In genomic region chr3:123343690-123344089, GRCm38 (mm10) we compare ENCODE assay signal across 24 mouse cellular contexts. TPM values are rescaled to one million over a fixed set of nuclear protein-coding genes. Genes with fewer than 3 reads are reported as not detected.
DNase-seq lines count a peak whose midpoint lies in the region; ATAC-seq and TF ChIP-seq lines count a peak whose summit lies in the region.
"Had no signal": no experiment of that assay in that cellular context is flagged by ENCODE, and none has a peak within 500 bp of the region (broad histone marks: within the 10 kb centered on the region; RNA-seq: fewer than 3 reads in every experiment).

No protein-coding gene starts in this region.

- 28% methylated on average over 6 of the region's 6 CpGs for WGBS in intestine, embryonic 15.5 days
- WGBS in intestine, postnatal 0 days: 25% methylated on average over 6 of the region's 6 CpGs

- no peak overlapping the region for H3K9ac ChIP-seq in intestine, embryonic 15.5 days
- H3K9ac ChIP-seq in intestine, postnatal 0 days (ENCODE audit: low read depth, low read length): no peak overlapping the region
- H3K9ac ChIP-seq: embryonic facial prominence, embryonic 13.5 days; embryonic facial prominence, embryonic 15.5 days; forebrain, embryonic 12.5 days had no signal

- H3K4me2 ChIP-seq in intestine, embryonic 15.5 days (replicated peaks): no peak overlapping the region
- no peak overlapping the region for H3K4me2 ChIP-seq in intestine, postnatal 0 days (replicated peaks; ENCODE audit: low read depth)
- H3K4me2 ChIP-seq: embryonic facial prominence, embryonic 13.5 days; embryonic facial prominence, embryonic 15.5 days; forebrain, embryonic 12.5 days had no signal

- no peaks in the 10 kb centered on the region for H3K9me3 ChIP-seq in intestine, embryonic 15.5 days
- H3K9me3 ChIP-seq in intestine, postnatal 0 days (ENCODE audit: control insufficient read depth): no peaks in the 10 kb centered on the region
- H3K9me3 ChIP-seq: embryonic facial prominence, embryonic 13.5 days; embryonic facial prominence, embryonic 15.5 days; forebrain, embryonic 10.5 days; forebrain, embryonic 12.5 days had no signal

- peak; percentile 63 for ATAC-seq in intestine, embryonic 15.5 days
- ATAC-seq in intestine, postnatal 0 days: peak; percentile 77
- no peak for ATAC-seq in activated CD4-positive, CD25-positive, alpha-beta regulatory T cell, adult 4 months
- ATAC-seq: forebrain, embryonic 14.5 days; forebrain, embryonic 16.5 days; Patski had no signal

- no peaks in the 10 kb centered on the region for H3K27me3 ChIP-seq in intestine, embryonic 15.5 days (replicated peaks)
- H3K27me3 ChIP-seq in intestine, postnatal 0 days (replicated peaks; ENCODE audit: control insufficient read depth, insufficient read depth, low read length): no peaks in the 10 kb centered on the region
- H3K27me3 ChIP-seq: embryonic facial prominence, embryonic 13.5 days; embryonic facial prominence, embryonic 15.5 days; forebrain, embryonic 12.5 days; Patski had no signal

- H3K27ac ChIP-seq in intestine, embryonic 15.5 days: no peak overlapping the region
- H3K27ac ChIP-seq in intestine, postnatal 0 days (ENCODE audit: low read depth, low read length): peak overlapping the region; percentile 47; the same call in 1 of the 2 replicates
- H3K27ac ChIP-seq: embryonic facial prominence, embryonic 13.5 days; embryonic facial prominence, embryonic 15.5 days; forebrain, embryonic 10.5 days; forebrain, embryonic 12.5 days had no signal

- no peak for TF ChIP-seq CTCF in intestine, postnatal 0 days (IDR thresholded peaks at IDR 0.05; ENCODE audit: low read depth)

- 0 out of 2 replicates have a peak, but pooled peaks cover 8% of the 10 kb centered on the region for H3K36me3 ChIP-seq in intestine, embryonic 15.5 days
- peaks cover 45% of the 10 kb centered on the region for H3K36me3 ChIP-seq in intestine, postnatal 0 days (ENCODE audit: control insufficient read depth, insufficient read depth)
- H3K36me3 ChIP-seq: forebrain, embryonic 10.5 days; forebrain, embryonic 12.5 days had no signal

- DNase-seq in forelimb bud, embryonic 11.5 days (ENCODE audit: low read depth, low spot score): peak; percentile 12
- DNase-seq in lung, postnatal 36 days: no peak
- DNase-seq in spleen, adult 12 weeks (ENCODE audit: low spot score): no peak
- DNase-seq: adrenal gland, adult 2 months; adrenal gland, postnatal 10 days; adrenal gland, postnatal 25 days; cerebellum, adult 11 months; cerebellum, adult 18-20 months; cerebellum, adult 8-10 months; cerebellum, adult 9-11 months; cerebellum, postnatal 14 days; cerebellum, postnatal 36 days; embryo, embryonic 11 days had no signal

- H3K4me3 ChIP-seq in intestine, embryonic 15.5 days (replicated peaks): no peak overlapping the region
- no peak overlapping the region for H3K4me3 ChIP-seq in intestine, postnatal 0 days (ENCODE audit: low read depth, low read length)
- H3K4me3 ChIP-seq: embryonic facial prominence, embryonic 13.5 days; embryonic facial prominence, embryonic 15.5 days; erythroblast, embryonic 14.5 days; forebrain, embryonic 10.5 days; forebrain, embryonic 12.5 days had no signal

- 0 out of 2 replicates have a peak, but pooled peaks cover 3% of the 10 kb centered on the region for H3K4me1 ChIP-seq in intestine, embryonic 15.5 days (replicated peaks)
- H3K4me1 ChIP-seq in intestine, postnatal 0 days (replicated peaks; ENCODE audit: control insufficient read depth, insufficient read depth, low read length): no peaks in the 10 kb centered on the region
- H3K4me1 ChIP-seq: embryonic facial prominence, embryonic 13.5 days; embryonic facial prominence, embryonic 15.5 days; forebrain, embryonic 10.5 days; forebrain, embryonic 12.5 days had no signal

RNA-seq across cellular contexts. Expression of gene Mettl14, which starts 42.2 kb away (rescaled TPM):
- 26.0 and 27.0 TPM in 2 replicates for polyA plus RNA-seq in intestine, embryonic 15.5 days (2015; fragmentation: Nextera tagmentation; extraction: Ambion mirVana)
- polyA plus RNA-seq in intestine, postnatal 0 days (2015; fragmentation: Nextera tagmentation; extraction: Ambion mirVana): 11.1 and 11.7 TPM in 2 replicates
- 10 to 100 TPM; 13.5 to 20.8 TPM for polyA plus RNA-seq in activated CD4-positive, CD25-positive, alpha-beta regulatory T cell, adult 4 months (2017; shearing (Covaris generic))
